Mouse (Mus musculus) forebrain, embryonic 11.5 days (tissue): ENCODE results near the gene Arf1. TPM values are rescaled to one million over a fixed set of nuclear protein-coding genes. Genes with fewer than 3 reads are reported as not detected.
A peak's percentile ranks its signal among the peaks of the same experiment; 100 is the strongest.

Source experiments
- ATAC-seq: fragments of 200-750 bp; cut with Nextera tagmentation; replicated peaks from 2 replicates; pipeline ENCODE4 v1.8.0; 2017; ENCODE audit warnings: moderate TSS enrichment; ENCODE audit not compliant: low FRiP score
- DNase-seq: peaks from one replicate; pipeline ENCODE4 v3.0.0-alpha.2; 2017; ENCODE audit warnings: low spot score
- H3K27ac ChIP-seq: fragments of 300-500 bp; sonication (generic); 2 replicates; pipeline ENCODE4 v1.5.1; 2014; ENCODE audit warnings: low read depth, low read length
- H3K27me3 ChIP-seq: fragments of 300-500 bp; sonication (generic); 2 replicates; pipeline ENCODE4 v1.6.1; 2014; ENCODE audit warnings: mild to moderate bottlenecking, low read length, mixed read lengths; ENCODE audit not compliant: control insufficient read depth, insufficient read depth
- H3K36me3 ChIP-seq: fragments of 300-500 bp; sonication (generic); 2 replicates; pipeline ENCODE4 v1.6.1; 2014; ENCODE audit warnings: mild to moderate bottlenecking, low read length, moderate library complexity, mixed read lengths; ENCODE audit not compliant: control insufficient read depth, insufficient read depth
- H3K4me1 ChIP-seq: fragments of 300-500 bp; sonication (generic); replicated peaks from 2 replicates; pipeline ENCODE4 v1.6.1; 2014; ENCODE audit warnings: low read length, mixed read lengths; ENCODE audit not compliant: control insufficient read depth, insufficient read depth
- H3K4me2 ChIP-seq: fragments of 300-500 bp; sonication (generic); 2 replicates; pipeline ENCODE4 v1.6.1; 2014; ENCODE audit warnings: low read depth, mild to moderate bottlenecking, low read length, moderate library complexity, mixed read lengths; ENCODE audit not compliant: severe bottlenecking
- H3K4me3 ChIP-seq: fragments of 300-500 bp; sonication (generic); 2 replicates; pipeline ENCODE4 v1.5.1; 2014; ENCODE audit warnings: low read depth, low read length
- H3K9ac ChIP-seq: fragments of 300-500 bp; sonication (generic); 2 replicates; pipeline ENCODE4 v1.6.1; 2014; ENCODE audit warnings: low read length
- H3K9me3 ChIP-seq: fragments of 300-500 bp; sonication (generic); 2 replicates; pipeline ENCODE4 v1.6.1; 2016; ENCODE audit warnings: low read length, mixed read lengths; ENCODE audit not compliant: control insufficient read depth
- WGBS: fragments of 180-500 bp; shearing (Covaris S2); extraction: QIAGEN DNeasy Blood & Tissue Kit; methylation state at CpG from one replicate; pipeline ENCODE4 v1.1.7; 2014; 5-methylcytosine and 5-hydroxymethylcytosine counted together
- polyA plus RNA-seq: library from polyadenylated mRNA; unstranded; fragments of >200 nt; fragmentation: Nextera tagmentation; extraction: Ambion mirVana; gene quantifications from 2 replicates; pipeline ENCODE4 v1.2.1, GENCODE M21; 2014

Arf1 gene
- polyA plus RNA-seq, 1 experiment from 2014 or later, result 577 TPM

DNA sequence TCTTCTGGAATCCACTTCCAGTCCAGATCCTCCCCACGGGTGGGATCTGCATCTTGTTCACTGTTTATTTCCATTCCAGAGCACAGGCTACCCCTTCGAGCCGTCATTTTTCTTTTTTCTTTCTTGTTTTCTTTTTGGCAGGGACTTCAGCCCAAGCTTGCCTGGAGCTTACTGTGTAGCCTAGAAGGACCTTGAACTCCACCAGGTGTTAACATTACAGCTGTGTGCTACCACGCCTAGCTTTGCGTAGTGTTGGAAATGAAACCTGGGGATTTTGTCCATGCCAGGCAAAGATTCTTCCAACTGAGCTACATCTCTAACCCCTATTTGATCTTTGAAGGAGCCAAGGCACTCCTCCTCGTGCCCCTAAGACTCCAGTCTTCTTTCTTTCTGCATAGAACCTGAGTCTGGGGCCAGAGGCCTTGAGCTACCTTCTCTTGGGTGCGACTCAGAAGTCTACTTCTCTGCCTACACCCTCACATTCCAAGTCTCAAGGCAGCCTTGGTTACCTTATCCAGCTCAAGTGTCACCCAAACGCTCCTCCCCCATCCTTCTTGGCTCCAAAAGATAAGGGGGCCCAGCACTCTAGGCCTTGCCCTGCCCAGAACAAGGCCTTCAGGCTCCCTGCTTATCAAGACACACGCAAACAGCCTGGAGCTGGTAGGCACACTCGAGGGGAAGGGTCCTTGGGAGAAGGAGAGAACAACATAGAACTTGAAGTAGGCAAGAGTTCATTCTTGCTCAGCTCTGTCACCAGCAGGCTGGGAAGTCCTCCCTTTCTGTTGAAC, 32.8 kb upstream of the Arf1 start:
- H3K4me3 ChIP-seq, result no peak overlapping the region
- H3K27me3 ChIP-seq, result peaks cover 14% of the 10 kb centered on the region
- 82% methylated on average over 10 of the region's 10 CpGs for WGBS

DNA sequence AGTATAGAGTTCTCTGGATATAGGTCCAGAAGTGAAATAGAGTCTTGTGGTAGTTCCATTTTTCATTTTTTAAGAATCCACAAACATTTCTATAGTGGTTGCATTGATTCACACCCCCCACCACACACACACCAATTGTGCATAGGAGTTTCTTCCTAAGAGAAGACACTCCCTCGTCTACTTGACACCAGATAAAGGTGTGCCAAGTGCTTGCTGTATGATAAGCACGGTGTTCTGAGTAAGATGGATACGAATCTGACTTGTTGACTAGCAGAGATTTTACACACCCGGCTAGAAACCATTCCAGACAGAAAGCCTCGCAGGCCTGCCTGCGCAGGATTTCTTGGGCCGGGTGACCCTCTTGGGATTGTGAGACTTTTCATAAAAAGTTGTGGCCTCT, 31.6 kb upstream of the Arf1 start:
- Histone ChIP-seq H3K4me3 (no peak overlapping the region), H3K27me3 (peaks cover 3% of the 10 kb centered on the region; the same call in 1 of the 2 replicates), H3K36me3 (no peaks in the 10 kb centered on the region), H3K4me2 (no peak overlapping the region), H3K27ac (no peak overlapping the region), H3K9ac (no peak overlapping the region), H3K9me3 (no peaks in the 10 kb centered on the region), H3K4me1 (peaks cover 12% of the 10 kb centered on the region; the same call in 1 of the 2 replicates)
- no peak for ATAC-seq
- WGBS, result 84% methylated on average over 7 of the region's 7 CpGs
- DNase-seq, result no peak

More for the DNA sequence above, 32.8 kb upstream of the Arf1 start:
- Histone ChIP-seq H3K4me2 (no peak overlapping the region), H3K9ac (no peak overlapping the region), H3K4me1 (peaks cover 13% of the 10 kb centered on the region; the same call in 1 of the 2 replicates), H3K36me3 (no peaks in the 10 kb centered on the region), H3K27ac (no peak overlapping the region), H3K9me3 (no peaks in the 10 kb centered on the region)
- DNase-seq (no peak), ATAC-seq (no peak)

DNA sequence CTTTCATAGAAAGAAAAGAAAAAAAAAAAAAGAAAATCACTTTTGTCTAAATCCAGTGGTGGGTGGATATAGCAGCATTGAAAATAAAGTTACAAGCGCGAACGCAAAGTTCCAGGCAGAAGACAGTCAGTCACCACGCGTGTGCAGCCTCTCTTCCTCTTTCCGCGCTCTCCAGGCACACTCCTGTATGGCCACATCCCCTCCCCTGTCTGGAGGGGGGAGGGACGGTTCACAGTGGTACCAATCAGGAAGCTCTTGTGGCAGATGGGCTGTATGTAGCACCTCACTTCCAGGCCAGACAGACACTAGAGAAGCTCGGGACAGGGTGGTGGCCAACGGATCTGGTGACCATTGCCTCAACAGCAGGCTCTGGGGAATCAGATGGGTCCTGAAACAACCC, 20.0 kb upstream of the Arf1 start:
- ATAC-seq (no peak), DNase-seq (no peak)
- H3K27me3 ChIP-seq, result no peaks in the 10 kb centered on the region; the same call in 1 of the 2 replicates
- no peaks in the 10 kb centered on the region for H3K4me1 ChIP-seq
- H3K27ac ChIP-seq, result no peak overlapping the region
- 73% methylated on average over 10 of the region's 10 CpGs for WGBS
- no peaks in the 10 kb centered on the region for H3K36me3 ChIP-seq
- H3K4me2 ChIP-seq, result no peak overlapping the region
- no peaks in the 10 kb centered on the region for H3K9me3 ChIP-seq
- no peak overlapping the region for H3K4me3 ChIP-seq
- H3K9ac ChIP-seq, result no peak overlapping the region

DNA sequence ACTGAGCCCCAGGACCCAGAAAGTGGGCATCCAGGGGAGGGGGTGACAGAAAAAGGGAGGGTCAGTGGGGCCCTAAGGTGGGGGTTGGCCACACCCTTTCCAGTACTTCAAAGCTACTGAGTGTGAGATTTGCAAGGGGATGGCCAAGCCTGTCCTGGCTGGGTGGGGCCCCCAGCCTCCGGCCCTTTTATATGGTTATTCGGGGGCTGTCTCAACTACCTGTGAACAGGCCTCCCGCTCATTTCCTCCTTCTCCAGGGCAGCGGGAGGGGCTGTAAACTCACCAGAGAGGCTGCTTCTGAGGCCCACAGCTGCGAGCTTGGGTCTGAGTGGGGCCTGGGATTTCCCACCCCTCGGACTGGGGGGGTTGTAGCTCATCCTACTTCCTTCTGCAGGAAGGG, 15.8 kb upstream of the Arf1 start:
- no peak overlapping the region for H3K9ac ChIP-seq
- H3K4me1 ChIP-seq, result peaks cover 7% of the 10 kb centered on the region; the same call in 1 of the 2 replicates
- no peak overlapping the region for H3K4me3 ChIP-seq
- no peaks in the 10 kb centered on the region for H3K36me3 ChIP-seq
- DNase-seq, result no peak
- H3K9me3 ChIP-seq, result no peaks in the 10 kb centered on the region
- ATAC-seq, result no peak
- H3K4me2 ChIP-seq, result no peak overlapping the region
- no peak overlapping the region for H3K27ac ChIP-seq
- peaks cover 2% of the 10 kb centered on the region; the same call in 1 of the 2 replicates for H3K27me3 ChIP-seq
- 61% methylated on average over 6 of the region's 6 CpGs for WGBS

- Histone ChIP-seq H3K27me3 (peaks cover 2% of the 10 kb centered on the region; the same call in 1 of the 2 replicates), H3K36me3 (no peaks in the 10 kb centered on the region)
- WGBS, result 50% methylated on average over 3 of the region's 3 CpGs
These were observed 13.8 kb upstream of the Arf1 start for GRCm38 (mm10) chr11:59241841-59242240.

GRCm38 (mm10) chr11:59239796-59240195, 11.7 kb upstream of the Arf1 start:
- Histone ChIP-seq H3K27ac (no peak overlapping the region), H3K4me1 (peaks cover 10% of the 10 kb centered on the region; the same call in 1 of the 2 replicates), H3K4me2 (no peak overlapping the region), H3K9ac (no peak overlapping the region), H3K4me3 (no peak overlapping the region), H3K27me3 (peaks cover 2% of the 10 kb centered on the region; the same call in 1 of the 2 replicates), H3K36me3 (no peaks in the 10 kb centered on the region), H3K9me3 (no peaks in the 10 kb centered on the region)
- ATAC-seq (no peak), DNase-seq (no peak)
- 78% methylated on average over 4 of the region's 4 CpGs for WGBS

More at GRCm38 (mm10) chr11:59241841-59242240, 13.8 kb upstream of the Arf1 start:
- Histone ChIP-seq H3K9ac (no peak overlapping the region), H3K4me3 (no peak overlapping the region), H3K4me1 (peaks cover 10% of the 10 kb centered on the region; the same call in 1 of the 2 replicates), H3K9me3 (no peaks in the 10 kb centered on the region), H3K4me2 (no peak overlapping the region), H3K27ac (no peak overlapping the region)
- DNase-seq (no peak), ATAC-seq (no peak)

DNA sequence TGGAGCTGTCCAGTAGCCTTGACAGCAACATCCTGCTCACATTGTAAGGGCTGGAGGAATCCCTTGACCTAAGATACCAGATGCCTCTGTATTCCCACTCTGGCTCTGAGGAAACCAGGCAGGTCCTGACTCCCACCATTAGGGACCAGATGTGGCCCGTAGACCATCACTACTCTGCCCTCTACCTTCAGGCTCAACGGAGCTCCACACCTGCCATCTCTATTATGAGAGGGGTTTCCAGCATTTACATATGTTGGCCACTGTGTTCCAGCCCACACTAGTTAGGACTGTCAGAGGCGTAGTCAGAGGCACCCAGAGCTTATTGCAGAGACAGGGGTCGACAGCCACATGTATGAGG, 11.3 kb upstream of the Arf1 start:
- Histone ChIP-seq H3K4me2 (no peak overlapping the region), H3K27ac (no peak overlapping the region), H3K9ac (no peak overlapping the region), H3K4me1 (peaks cover 10% of the 10 kb centered on the region; the same call in 1 of the 2 replicates), H3K36me3 (no peaks in the 10 kb centered on the region), H3K27me3 (peaks cover 2% of the 10 kb centered on the region; the same call in 1 of the 2 replicates), H3K9me3 (no peaks in the 10 kb centered on the region), H3K4me3 (no peak overlapping the region)
- DNase-seq, result no peak
- WGBS, result 60% methylated on average over 4 of the region's 4 CpGs
- peak; percentile 44 for ATAC-seq

GRCm38 (mm10) chr11:59238525-59239427, 10.7 kb upstream of the Arf1 start:
- H3K9ac ChIP-seq, result no peak overlapping the region
- no peak overlapping the region for H3K4me2 ChIP-seq
- H3K4me1 ChIP-seq, result peaks cover 10% of the 10 kb centered on the region; the same call in 1 of the 2 replicates
- DNase-seq (peak; percentile 86), ATAC-seq (peak; percentile 84)
- H3K4me3 ChIP-seq, result no peak overlapping the region
- 5% methylated on average over 15 of the region's 15 CpGs for WGBS
- no peaks in the 10 kb centered on the region for H3K36me3 ChIP-seq
- peaks cover 2% of the 10 kb centered on the region; the same call in 1 of the 2 replicates for H3K27me3 ChIP-seq
- no peaks in the 10 kb centered on the region for H3K9me3 ChIP-seq
- no peak overlapping the region for H3K27ac ChIP-seq
